Mouse (Mus musculus) liver, adult (tissue): ENCODE measurements at regions not wholly inside any gene's neighbourhood (a gene's known extent, or its start where the extent isn't known, plus 50 kb on each side); places are given as distances from the start of the nearest gene placed in this dataset.

Source experiments
- GATA4 ChIP-seq: IDR thresholded peaks from 2 replicates; pipeline ENCODE4 v1.6.1; 2014; ENCODE audit warnings: mild to moderate bottlenecking, low read length; ENCODE audit not compliant: insufficient replicate concordance

GRCm38 (mm10) chr13:46222031-46222430 is 51.5 kb upstream of the Stmnd1 start:
- TF ChIP-seq GATA4, result no peak

GRCm38 (mm10) chr13:46218101-46218701 is 55.3 kb upstream of the Stmnd1 start:
- no peak for TF ChIP-seq GATA4

GRCm38 (mm10) chr13:46216954-46217838 is 56.3 kb upstream of the Stmnd1 start:
- no peak for TF ChIP-seq GATA4

GRCm38 (mm10) chr13:46203551-46203950 is 70.0 kb upstream of the Stmnd1 start:
- TF ChIP-seq GATA4, result no peak

- TF ChIP-seq GATA4, result no peak
These were observed 70.9 kb upstream of the Stmnd1 start for GRCm38 (mm10) chr13:46202586-46202985.

GRCm38 (mm10) chr13:46201029-46201599 is 72.4 kb upstream of the Stmnd1 start:
- no peak for TF ChIP-seq GATA4

GRCm38 (mm10) chr13:46193131-46193530 is 80.4 kb upstream of the Stmnd1 start:
- TF ChIP-seq GATA4, result no peak

- TF ChIP-seq GATA4, result no peak
These were observed 83.8 kb upstream of the Stmnd1 start for GRCm38 (mm10) chr13:46189726-46190125.

GRCm38 (mm10) chr13:46182851-46183250 is 90.7 kb upstream of the Stmnd1 start:
- TF ChIP-seq GATA4, result no peak

GRCm38 (mm10) chr13:46180606-46181133 is 92.9 kb upstream of the Stmnd1 start:
- no peak for TF ChIP-seq GATA4

GRCm38 (mm10) chr13:46179916-46180315 is 93.6 kb upstream of the Stmnd1 start:
- no peak for TF ChIP-seq GATA4

- TF ChIP-seq GATA4, result no peak
These were observed 100.4 kb upstream of the Stmnd1 start for GRCm38 (mm10) chr13:46173103-46173502.

- TF ChIP-seq GATA4, result no peak
These were observed 111.5 kb upstream of the Stmnd1 start for GRCm38 (mm10) chr13:46162025-46162374.

GRCm38 (mm10) chr13:46161261-46162024 is 112.1 kb upstream of the Stmnd1 start:
- no peak for TF ChIP-seq GATA4

GRCm38 (mm10) chr13:46159354-46159753 is 114.2 kb upstream of the Stmnd1 start:
- TF ChIP-seq GATA4, result no peak

GRCm38 (mm10) chr13:46153282-46154260 is 120.0 kb upstream of the Stmnd1 start:
- no peak for TF ChIP-seq GATA4
